Mouse (Mus musculus) lung, embryonic 14.5 days (tissue): ENCODE data around the gene Ppm1b. TPM values are rescaled to one million over a fixed set of nuclear protein-coding genes. Genes with fewer than 3 reads are reported as not detected.
"Not testable (repeated sequence)": the region's sequence is repeated elsewhere in the genome, so short reads cannot be mapped to it uniquely, and the experiment has no call there.

Experiments
- ATAC-seq: fragments of 200-750 bp; cut with Nextera tagmentation; 2 replicates; pipeline ENCODE4 v1.8.0; 2017; ENCODE audit warnings: mild to moderate bottlenecking, moderate TSS enrichment, moderate library complexity; ENCODE audit not compliant: insufficient read depth
- DNase-seq: peaks from one replicate; pipeline ENCODE4 v3.0.0-alpha.2; 2015
- H3K27ac ChIP-seq: fragments of 300-500 bp; sonication (generic); 2 replicates; pipeline ENCODE4 v1.5.1; 2014; ENCODE audit warnings: low read depth, mild to moderate bottlenecking, moderate library complexity
- H3K27me3 ChIP-seq: fragments of 300-500 bp; sonication (generic); 2 replicates; pipeline ENCODE4 v1.6.1; 2014; ENCODE audit warnings: low read length, control low read depth; ENCODE audit not compliant: insufficient read depth
- H3K36me3 ChIP-seq: fragments of 300-500 bp; sonication (generic); 2 replicates; pipeline ENCODE4 v1.6.1; 2014; ENCODE audit warnings: control low read depth; ENCODE audit not compliant: insufficient read depth
- H3K4me1 ChIP-seq: fragments of 300-500 bp; sonication (generic); 2 replicates; pipeline ENCODE4 v1.6.1; 2014; ENCODE audit warnings: antibody characterized with exemption, control low read depth; ENCODE audit not compliant: insufficient read depth
- H3K4me2 ChIP-seq: fragments of 300-500 bp; sonication (generic); 2 replicates; pipeline ENCODE4 v1.6.1; 2014; ENCODE audit warnings: mild to moderate bottlenecking
- H3K4me3 ChIP-seq: fragments of 300-500 bp; sonication (generic); 2 replicates; pipeline ENCODE4 v1.5.1; 2014; ENCODE audit warnings: low read depth, low read length
- H3K9ac ChIP-seq: fragments of 300-500 bp; sonication (generic); 2 replicates; pipeline ENCODE4 v1.6.1; 2014
- H3K9me3 ChIP-seq: fragments of 300-500 bp; sonication (generic); 2 replicates; pipeline ENCODE4 v1.6.1; 2016; ENCODE audit warnings: low read depth, low read length, control low read depth
- CTCF ChIP-seq: IDR thresholded peaks from 2 replicates; pipeline ENCODE4 v1.5.1; 2016; ENCODE audit warnings: antibody characterized with exemption, low read depth
- WGBS: fragments of 180-500 bp; shearing (Covaris S2); extraction: QIAGEN DNeasy Blood & Tissue Kit; methylation state at CpG from one replicate; pipeline ENCODE4 v1.1.7; 2014; 5-methylcytosine and 5-hydroxymethylcytosine counted together
- polyA plus RNA-seq: library from polyadenylated mRNA; unstranded; fragments of >200 nt; fragmentation: Nextera tagmentation; extraction: Ambion mirVana; gene quantifications from 2 replicates; pipeline ENCODE4 v1.2.1, GENCODE M21; 2014

Ppm1b gene
- 61.5 and 68.2 TPM in 2 replicates for polyA plus RNA-seq

- H3K36me3 ChIP-seq: no peaks in the 10 kb centered on the region
- H3K4me2 ChIP-seq: peak within 1 kb of the TSS; percentile 65
- DNase-seq: no peak
- no peaks in the 10 kb centered on the region for H3K27me3 ChIP-seq
- no peaks in the 10 kb centered on the region for H3K9me3 ChIP-seq
- peak within 1 kb of the TSS; percentile 95 for H3K4me3 ChIP-seq
- ATAC-seq: no peak
- peak within 1 kb of the TSS; percentile 95 for H3K27ac ChIP-seq
- 21% methylated on average over 9 of the region's 9 CpGs for whole genome bisulfite sequencing
- H3K9ac ChIP-seq: peak within 1 kb of the TSS; percentile 44
- TF ChIP-seq CTCF: no peak
- peaks cover 15% of the 10 kb centered on the region for H3K4me1 ChIP-seq
Observed at GRCm38 (mm10) chr17:84956441-84956840, at the start of gene Ppm1b. TSS of gene Ppm1b (plus strand) at chr17:84956741.

DNA sequence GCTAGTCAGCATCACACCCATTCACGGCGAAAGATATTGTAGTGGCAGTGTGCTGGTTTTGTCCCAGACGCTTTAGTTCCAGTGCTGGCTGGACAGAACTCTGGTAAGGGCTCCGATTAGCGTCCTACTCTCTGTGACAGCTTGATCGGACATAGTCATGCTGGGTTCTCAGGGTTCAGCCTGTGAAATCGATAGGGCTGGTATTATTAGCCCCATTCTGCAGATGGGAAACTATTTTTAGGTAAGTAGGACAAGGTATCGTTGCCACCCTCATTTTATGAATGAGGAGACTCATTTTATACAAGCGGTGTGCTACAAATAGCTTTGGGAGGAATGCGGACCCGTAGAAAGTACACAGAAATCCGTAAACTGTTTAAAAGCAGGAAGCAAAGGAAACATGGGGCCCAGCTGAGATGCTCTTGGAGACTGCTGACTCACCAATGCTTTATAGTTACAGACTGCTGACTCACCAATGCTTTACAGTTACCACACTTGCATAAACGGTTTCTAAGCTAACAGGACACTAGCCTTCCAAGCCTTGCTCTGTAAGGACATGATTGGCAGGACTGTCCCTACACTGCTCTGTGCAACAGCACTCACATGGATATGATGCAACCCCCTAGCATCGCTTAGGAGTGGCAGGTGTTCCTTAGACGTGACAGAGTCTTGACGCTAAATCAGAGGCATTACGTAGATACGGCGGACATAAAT, 34.7 kb upstream of the Ppm1b start:
- Histone ChIP-seq H3K9ac (no peak overlapping the region), H3K27me3 (no peaks in the 10 kb centered on the region), H3K4me1 (no peaks in the 10 kb centered on the region), H3K27ac (no peak overlapping the region), H3K4me3 (no peak overlapping the region), H3K36me3 (no peaks in the 10 kb centered on the region), H3K9me3 (no peaks in the 10 kb centered on the region), H3K4me2 (no peak overlapping the region)
- WGBS: 80% methylated on average over 19 of the region's 19 CpGs
- ATAC-seq (no peak), DNase-seq (no peak)
- no peak for TF ChIP-seq CTCF

- no peaks in the 10 kb centered on the region for H3K9me3 ChIP-seq
Observed at GRCm38 (mm10) chr17:84924779-84925178, 31.8 kb upstream of the Ppm1b start.

DNA sequence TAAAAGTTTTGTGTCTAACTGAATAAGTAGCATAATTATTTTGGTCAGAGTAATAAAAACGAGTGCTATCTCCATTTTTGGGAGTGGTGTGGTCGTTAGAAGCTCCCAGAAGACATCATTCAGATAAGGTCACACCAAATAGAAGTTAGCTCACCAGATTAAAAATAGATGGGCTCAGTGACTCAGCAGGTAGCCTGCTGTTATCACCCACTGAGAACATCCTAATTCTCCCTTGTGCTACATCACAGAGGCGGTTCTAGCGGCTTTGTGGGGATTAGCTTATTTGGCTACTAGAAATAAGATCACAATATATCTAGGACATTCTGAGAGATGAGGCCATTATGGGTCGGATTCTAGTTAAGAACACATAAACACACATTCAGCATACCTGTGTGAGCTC, 30.3 kb upstream of the Ppm1b start:
- ATAC-seq (no peak), DNase-seq (no peak)
- no peak overlapping the region for H3K27ac ChIP-seq
- no peak for TF ChIP-seq CTCF
- no peak overlapping the region for H3K9ac ChIP-seq
- no peak overlapping the region for H3K4me3 ChIP-seq
- H3K4me2 ChIP-seq: no peak overlapping the region
- no peaks in the 10 kb centered on the region for H3K36me3 ChIP-seq
- 36% methylated on average over 5 of the region's 5 CpGs for WGBS
- no peaks in the 10 kb centered on the region for H3K27me3 ChIP-seq
- H3K4me1 ChIP-seq: no peaks in the 10 kb centered on the region
- no peaks in the 10 kb centered on the region for H3K9me3 ChIP-seq

More at GRCm38 (mm10) chr17:84924779-84925178, 31.8 kb upstream of the Ppm1b start:
- H3K27ac ChIP-seq: no peak overlapping the region
- no peak overlapping the region for H3K9ac ChIP-seq
- no peaks in the 10 kb centered on the region for H3K27me3 ChIP-seq
- WGBS: 87% methylated on average over 5 of the region's 5 CpGs
- H3K4me3 ChIP-seq: no peak overlapping the region
- no peak for DNase-seq
- no peak for ATAC-seq
- H3K36me3 ChIP-seq: no peaks in the 10 kb centered on the region
- H3K4me2 ChIP-seq: no peak overlapping the region
- H3K4me1 ChIP-seq: no peaks in the 10 kb centered on the region
- no peak for TF ChIP-seq CTCF

- no peaks in the 10 kb centered on the region for H3K27me3 ChIP-seq
- H3K4me2 ChIP-seq: no peak overlapping the region
- DNase-seq (no peak), ATAC-seq (no peak)
- no peak for TF ChIP-seq CTCF
- H3K4me3 ChIP-seq: no peak overlapping the region
- no peak overlapping the region for H3K9ac ChIP-seq
- no peaks in the 10 kb centered on the region for H3K9me3 ChIP-seq
- H3K4me1 ChIP-seq: no peaks in the 10 kb centered on the region
- H3K36me3 ChIP-seq: no peaks in the 10 kb centered on the region
- no peak overlapping the region for H3K27ac ChIP-seq
- WGBS: 60% methylated on average over 5 of the region's 5 CpGs
Observed at GRCm38 (mm10) chr17:84927580-84927979, 29.0 kb upstream of the Ppm1b start.

- ATAC-seq (no peak), DNase-seq (no peak)
- Histone ChIP-seq H3K36me3 (no peaks in the 10 kb centered on the region), H3K4me3 (no peak overlapping the region), H3K9ac (no peak overlapping the region), H3K4me1 (no peaks in the 10 kb centered on the region), H3K27ac (no peak overlapping the region), H3K9me3 (no peaks in the 10 kb centered on the region), H3K4me2 (no peak overlapping the region), H3K27me3 (no peaks in the 10 kb centered on the region)
- 89% methylated on average over 7 of the region's 7 CpGs for WGBS
- TF ChIP-seq CTCF: no peak
Observed at GRCm38 (mm10) chr17:84932943-84933342, 23.6 kb upstream of the Ppm1b start.

DNA sequence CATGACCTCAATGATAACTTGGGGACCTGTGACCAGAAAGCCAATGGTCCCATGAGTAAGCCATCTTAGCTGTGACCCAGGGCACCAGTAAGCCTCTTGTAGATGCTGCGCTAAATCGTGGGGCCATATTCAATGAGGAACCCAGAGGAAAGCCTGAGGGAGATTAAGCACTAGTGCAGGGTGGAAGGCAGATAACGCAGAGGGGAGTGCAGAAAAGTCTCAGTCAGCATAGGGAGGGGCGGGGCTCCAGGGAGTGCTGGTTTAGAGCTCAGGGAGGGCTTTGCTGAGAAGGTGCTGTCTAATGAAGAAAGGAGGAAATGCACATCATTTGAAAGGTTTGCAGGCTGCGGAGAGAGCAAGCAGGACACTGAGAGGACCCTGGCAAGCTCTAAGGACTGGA, 22.6 kb upstream of the Ppm1b start:
- TF ChIP-seq CTCF: no peak
- H3K4me3 ChIP-seq: no peak overlapping the region
- no peak overlapping the region for H3K9ac ChIP-seq
- H3K27me3 ChIP-seq: no peaks in the 10 kb centered on the region
- H3K4me2 ChIP-seq: no peak overlapping the region
- no peak overlapping the region for H3K27ac ChIP-seq
- ATAC-seq: peak; percentile 56; the same call in 1 of the 2 replicates
- no peaks in the 10 kb centered on the region for H3K4me1 ChIP-seq
- no peaks in the 10 kb centered on the region for H3K36me3 ChIP-seq
- 56% methylated on average over 5 of the region's 5 CpGs for WGBS
- DNase-seq: no peak
- no peaks in the 10 kb centered on the region for H3K9me3 ChIP-seq

DNA sequence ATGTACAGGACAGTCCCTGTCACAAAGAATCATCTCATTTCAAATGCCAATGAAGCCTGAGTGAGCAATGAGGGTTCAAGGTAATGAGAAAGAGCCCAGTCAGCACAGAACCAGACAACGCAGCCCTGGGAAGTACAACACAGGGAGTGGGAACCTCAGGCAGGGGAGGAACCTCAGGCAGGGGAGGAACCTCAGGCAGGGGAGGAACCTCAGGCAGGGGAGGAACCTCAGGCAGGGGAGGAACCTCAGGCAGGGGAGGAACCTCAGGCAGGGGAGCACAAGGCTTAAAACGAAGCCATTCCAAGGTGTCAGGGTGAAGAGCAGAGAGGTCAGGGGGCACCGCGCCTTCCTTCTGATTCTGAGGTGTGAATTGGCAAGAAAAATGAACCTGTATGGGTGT, 20.9 kb upstream of the Ppm1b start:
- not testable (repeated sequence) for H3K4me3 ChIP-seq, DNase-seq, H3K27me3 ChIP-seq, H3K27ac ChIP-seq, H3K4me1 ChIP-seq, H3K9ac ChIP-seq, H3K4me2 ChIP-seq, H3K36me3 ChIP-seq, H3K9me3 ChIP-seq, ATAC-seq
- 49% methylated on average over 4 of the region's 4 CpGs for WGBS
